Mouse (Mus musculus) cortical plate, adult 2 months (tissue): Measurements from ENCODE around the gene Spata7.

ENCODE experiments used
- CTCF ChIP-seq: fragments of 200-500 bp; IDR thresholded peaks from 2 replicates; pipeline ENCODE4 v1.5.1; 2011; ENCODE audit warnings: mild to moderate bottlenecking, control low read depth, low read length; ENCODE audit not compliant: insufficient read depth; ENCODE audit errors: extremely low read depth
- POLR2A ChIP-seq: fragments of 200-500 bp; IDR thresholded peaks from 2 replicates; pipeline ENCODE4 v1.6.1; 2011; ENCODE audit warnings: mild to moderate bottlenecking, low read length, control low read depth; ENCODE audit not compliant: insufficient read depth; ENCODE audit errors: extremely low read depth

- TF ChIP-seq CTCF: no peak
- TF ChIP-seq POLR2A: no peak
Measured at GRCm38 (mm10) chr12:98619496-98619895, 8.5 kb upstream of the Spata7 start.
